Mouse (Mus musculus): ENCODE data around the gene Plekhn1. TPM values are rescaled to one million over a fixed set of nuclear protein-coding genes. Genes with fewer than 3 reads are reported as not detected.

The Plekhn1 gene
- polyA plus RNA-seq, 1 experiment, result 54.7 TPM

GRCm38 (mm10) chr4:156228393-156229024 lies 6.1 kb downstream of the Plekhn1 start:
- WGBS, result 62% methylated on average over 12 of the region's 12 CpGs
- no peak overlapping the region for H3K4me3 ChIP-seq (ENCODE audit: extremely low read depth, insufficient read depth, insufficient read length)
- peaks cover 2% of the 10 kb centered on the region; the same call in 1 of the 2 replicates for H3K4me1 ChIP-seq (ENCODE audit: control insufficient read depth, insufficient read depth, insufficient read length)
- H3K27ac ChIP-seq (ENCODE audit: insufficient read depth, low read length), result no peak overlapping the region
- DNase-seq (ENCODE audit: low read depth in 1 of 2, low spot score in 2 of 2), result no peak
- H3K36me3 ChIP-seq (ENCODE audit: control insufficient read depth, insufficient read depth, low read length), result peaks cover 19% of the 10 kb centered on the region
- TF ChIP-seq POLR2A (IDR thresholded peaks at IDR 0.05; ENCODE audit: low read depth, low read length) (no peak), CTCF (IDR thresholded peaks at IDR 0.05; ENCODE audit: extremely low read depth, insufficient read depth, insufficient read length, insufficient replicate concordance) (no peak)
- H3K27me3 ChIP-seq (ENCODE audit: control insufficient read depth, insufficient read depth, low read length), result no peaks in the 10 kb centered on the region

GRCm38 (mm10) chr4:156227752-156228392 lies 6.8 kb downstream of the Plekhn1 start:
- Histone ChIP-seq H3K36me3 (ENCODE audit: control insufficient read depth, insufficient read depth, low read length) (peaks cover 19% of the 10 kb centered on the region), H3K27ac (ENCODE audit: insufficient read depth, low read length) (no peak overlapping the region), H3K27me3 (ENCODE audit: control insufficient read depth, insufficient read depth, low read length) (no peaks in the 10 kb centered on the region), H3K4me3 (ENCODE audit: extremely low read depth, insufficient read depth, insufficient read length) (no peak overlapping the region), H3K4me1 (ENCODE audit: control insufficient read depth, insufficient read depth, insufficient read length) (no peaks in the 10 kb centered on the region)
- TF ChIP-seq CTCF (IDR thresholded peaks at IDR 0.05; ENCODE audit: extremely low read depth, insufficient read depth, insufficient read length, insufficient replicate concordance) (no peak), POLR2A (IDR thresholded peaks at IDR 0.05; ENCODE audit: low read depth, low read length) (no peak)
- DNase-seq (ENCODE audit: low read depth in 1 of 2, low spot score in 2 of 2), result no peak
- WGBS, result 77% methylated on average over 18 of the region's 18 CpGs

GRCm38 (mm10) chr4:156224276-156224675 lies 10.4 kb downstream of the Plekhn1 start:
- 93% methylated on average over 2 of the region's 2 CpGs for WGBS
- H3K4me3 ChIP-seq (ENCODE audit: extremely low read depth, insufficient read depth, insufficient read length), result no peak overlapping the region
- no peaks in the 10 kb centered on the region for H3K4me1 ChIP-seq (ENCODE audit: control insufficient read depth, insufficient read depth, insufficient read length)
- no peak for TF ChIP-seq CTCF (IDR thresholded peaks at IDR 0.05; ENCODE audit: extremely low read depth, insufficient read depth, insufficient read length, insufficient replicate concordance)
- no peak for TF ChIP-seq POLR2A (IDR thresholded peaks at IDR 0.05; ENCODE audit: low read depth, low read length)
- peaks cover under 1% of the 10 kb centered on the region; the same call in 1 of the 2 replicates for H3K36me3 ChIP-seq (ENCODE audit: control insufficient read depth, insufficient read depth, low read length)
- DNase-seq (ENCODE audit: low read depth in 1 of 2, low spot score in 2 of 2), result no peak
- H3K27me3 ChIP-seq (ENCODE audit: control insufficient read depth, insufficient read depth, low read length), result no peaks in the 10 kb centered on the region
- H3K27ac ChIP-seq (ENCODE audit: insufficient read depth, low read length), result no peak overlapping the region

GRCm38 (mm10) chr4:156219936-156220335 lies 14.7 kb downstream of the Plekhn1 start:
- DNase-seq (ENCODE audit: low read depth in 1 of 2, low spot score in 2 of 2), result no peak
- no peak overlapping the region for H3K4me3 ChIP-seq (ENCODE audit: extremely low read depth, insufficient read depth, insufficient read length)
- peaks cover 3% of the 10 kb centered on the region; the same call in 1 of the 2 replicates for H3K4me1 ChIP-seq (ENCODE audit: control insufficient read depth, insufficient read depth, insufficient read length)
- H3K27me3 ChIP-seq (ENCODE audit: control insufficient read depth, insufficient read depth, low read length), result no peaks in the 10 kb centered on the region
- 89% methylated on average over 11 of the region's 11 CpGs for WGBS
- no peaks in the 10 kb centered on the region for H3K36me3 ChIP-seq (ENCODE audit: control insufficient read depth, insufficient read depth, low read length)
- no peak for TF ChIP-seq CTCF (IDR thresholded peaks at IDR 0.05; ENCODE audit: extremely low read depth, insufficient read depth, insufficient read length, insufficient replicate concordance)
- TF ChIP-seq POLR2A (IDR thresholded peaks at IDR 0.05; ENCODE audit: low read depth, low read length), result no peak
- no peak overlapping the region for H3K27ac ChIP-seq (ENCODE audit: insufficient read depth, low read length)

GRCm38 (mm10) chr4:156217838-156218237 lies 16.8 kb downstream of the Plekhn1 start:
- DNase-seq (ENCODE audit: low read depth in 1 of 2, low spot score in 2 of 2), result no peak
- 86% methylated on average over 16 of the region's 16 CpGs for WGBS

GRCm38 (mm10) chr4:156217022-156217669 lies 17.5 kb downstream of the Plekhn1 start:
- no peak for TF ChIP-seq CTCF (IDR thresholded peaks at IDR 0.05; ENCODE audit: extremely low read depth, insufficient read depth, insufficient read length, insufficient replicate concordance)
- no peak for TF ChIP-seq POLR2A (IDR thresholded peaks at IDR 0.05; ENCODE audit: low read depth, low read length)
- Histone ChIP-seq H3K4me1 (ENCODE audit: control insufficient read depth, insufficient read depth, insufficient read length) (peaks cover 3% of the 10 kb centered on the region; the same call in 1 of the 2 replicates), H3K4me3 (ENCODE audit: extremely low read depth, insufficient read depth, insufficient read length) (no peak overlapping the region), H3K36me3 (ENCODE audit: control insufficient read depth, insufficient read depth, low read length) (no peaks in the 10 kb centered on the region), H3K27me3 (ENCODE audit: control insufficient read depth, insufficient read depth, low read length) (no peaks in the 10 kb centered on the region), H3K27ac (ENCODE audit: insufficient read depth, low read length) (no peak overlapping the region)
- no peak for DNase-seq (ENCODE audit: low read depth in 1 of 2, low spot score in 2 of 2)
- 92% methylated on average over 16 of the region's 16 CpGs for WGBS

More at GRCm38 (mm10) chr4:156217838-156218237, 16.8 kb downstream of the Plekhn1 start:
- Histone ChIP-seq H3K27ac (ENCODE audit: insufficient read depth, low read length) (no peak overlapping the region), H3K27me3 (ENCODE audit: control insufficient read depth, insufficient read depth, low read length) (no peaks in the 10 kb centered on the region), H3K4me1 (ENCODE audit: control insufficient read depth, insufficient read depth, insufficient read length) (peaks cover 3% of the 10 kb centered on the region; the same call in 1 of the 2 replicates), H3K4me3 (ENCODE audit: extremely low read depth, insufficient read depth, insufficient read length) (no peak overlapping the region), H3K36me3 (ENCODE audit: control insufficient read depth, insufficient read depth, low read length) (no peaks in the 10 kb centered on the region)
- TF ChIP-seq CTCF (IDR thresholded peaks at IDR 0.05; ENCODE audit: extremely low read depth, insufficient read depth, insufficient read length, insufficient replicate concordance) (no peak), POLR2A (IDR thresholded peaks at IDR 0.05; ENCODE audit: low read depth, low read length) (no peak)

All from spleen, adult 2 months (tissue).